Mouse (Mus musculus) brain, embryonic 14.5 days (tissue): Measurements from ENCODE around the gene Pkd1l3.

ENCODE experiments used
- CTCF ChIP-seq: fragments of 200-500 bp; IDR thresholded peaks from 2 replicates; pipeline ENCODE4 v1.5.1; 2012; ENCODE audit warnings: inconsistent platforms, mild to moderate bottlenecking, moderate library complexity, borderline replicate concordance; ENCODE audit not compliant: insufficient read depth, insufficient read length; ENCODE audit errors: extremely low read depth
- POLR2A ChIP-seq: fragments of 200-500 bp; IDR thresholded peaks from 2 replicates; pipeline ENCODE4 v1.6.1; 2012; ENCODE audit warnings: mild to moderate bottlenecking, inconsistent platforms, borderline replicate concordance; ENCODE audit not compliant: poor library complexity, insufficient read depth, insufficient read length, severe bottlenecking; ENCODE audit errors: extremely low read depth

GRCm38 (mm10) chr8:109585652-109586051, 28.7 kb upstream of the Pkd1l3 start:
- no peak for TF ChIP-seq POLR2A
- no peak for TF ChIP-seq CTCF
